Mouse (Mus musculus) brain, embryonic 18.5 days (tissue): ENCODE measurements around the gene Ifnar2.
"Not testable (repeated sequence)": the region's sequence is repeated elsewhere in the genome, so short reads cannot be mapped to it uniquely, and the experiment has no call there.

Experiments used
- DNase-seq: peaks from one replicate; pipeline ENCODE4 v3.0.0-alpha.2; 2012; ENCODE audit warnings: low read depth, low spot score

The Ifnar2 gene

GRCm38 (mm10) chr16:91426586-91426985 lies 54.0 kb downstream of the Ifnar2 start:
- no peak for DNase-seq

- DNase-seq, result no peak
These were observed 54.9 kb downstream of the Ifnar2 start for GRCm38 (mm10) chr16:91427461-91427860.

- DNase-seq, result no peak
These were observed 55.8 kb downstream of the Ifnar2 start for GRCm38 (mm10) chr16:91428259-91428865.

GRCm38 (mm10) chr16:91432720-91433328 lies 60.2 kb downstream of the Ifnar2 start:
- DNase-seq, result no peak

GRCm38 (mm10) chr16:91433329-91433933 lies 60.8 kb downstream of the Ifnar2 start:
- DNase-seq, result no peak

GRCm38 (mm10) chr16:91434119-91434518 lies 61.5 kb downstream of the Ifnar2 start:
- no peak for DNase-seq

GRCm38 (mm10) chr16:91438081-91438480 lies 65.5 kb downstream of the Ifnar2 start:
- DNase-seq, result no peak

GRCm38 (mm10) chr16:91438599-91438998 lies 66.0 kb downstream of the Ifnar2 start:
- DNase-seq, result not testable (repeated sequence)

- no peak for DNase-seq
These were observed 68.8 kb downstream of the Ifnar2 start for GRCm38 (mm10) chr16:91441366-91441765.

GRCm38 (mm10) chr16:91441811-91442240 lies 69.2 kb downstream of the Ifnar2 start:
- DNase-seq, result no peak

GRCm38 (mm10) chr16:91442446-91442845 lies 69.9 kb downstream of the Ifnar2 start:
- no peak for DNase-seq

- no peak for DNase-seq
These were observed 70.6 kb downstream of the Ifnar2 start for GRCm38 (mm10) chr16:91443211-91443611.

- no peak for DNase-seq
These were observed 72.3 kb downstream of the Ifnar2 start for GRCm38 (mm10) chr16:91444847-91445246.

GRCm38 (mm10) chr16:91445566-91445965 lies 73.0 kb downstream of the Ifnar2 start:
- DNase-seq, result no peak

- DNase-seq, result no peak
These were observed 74.4 kb downstream of the Ifnar2 start for GRCm38 (mm10) chr16:91446778-91447511.

- DNase-seq, result no peak
These were observed 74.9 kb downstream of the Ifnar2 start for GRCm38 (mm10) chr16:91447512-91447900.

GRCm38 (mm10) chr16:91448088-91448487 lies 75.5 kb downstream of the Ifnar2 start:
- no peak for DNase-seq

- DNase-seq, result no peak
These were observed 76.3 kb downstream of the Ifnar2 start for GRCm38 (mm10) chr16:91448895-91449294.

- no peak for DNase-seq
These were observed 77.8 kb downstream of the Ifnar2 start for GRCm38 (mm10) chr16:91450137-91451064.

- DNase-seq, result no peak
These were observed 79.4 kb downstream of the Ifnar2 start for GRCm38 (mm10) chr16:91451949-91452348.

GRCm38 (mm10) chr16:91452363-91452896 lies 79.8 kb downstream of the Ifnar2 start:
- DNase-seq, result no peak
